Mouse (Mus musculus): ENCODE measurements at regions not wholly inside any gene's neighbourhood (a gene's known extent, or its start where the extent isn't known, plus 50 kb on each side); places are given as distances from the start of the nearest gene placed in this dataset.
A peak's percentile ranks its signal among the peaks of the same experiment; 100 is the strongest.

- no peak for DNase-seq
Measured at GRCm38 (mm10) chr12:10573381-10573780, 182.8 kb downstream of the Rdh14 start.

- DNase-seq: no peak
Measured at GRCm38 (mm10) chr12:10582840-10583614, 192.5 kb downstream of the Rdh14 start.

- no peak for DNase-seq
Measured at GRCm38 (mm10) chr12:10584026-10584425, 193.5 kb downstream of the Rdh14 start.

- DNase-seq: peak; percentile 61
Measured at GRCm38 (mm10) chr12:10589537-10589936, 199.0 kb downstream of the Rdh14 start.

- peak; percentile 69 for DNase-seq
Measured at GRCm38 (mm10) chr12:10597976-10598746, 207.6 kb downstream of the Rdh14 start.

- DNase-seq: no peak
Measured at GRCm38 (mm10) chr12:10600111-10600510, 209.5 kb downstream of the Rdh14 start.

GRCm38 (mm10) chr12:10618319-10618718, 227.7 kb downstream of the Rdh14 start:
- DNase-seq: no peak

GRCm38 (mm10) chr12:10620541-10620940, 230.0 kb downstream of the Rdh14 start:
- DNase-seq: no peak

- DNase-seq: no peak
Measured at GRCm38 (mm10) chr12:10638591-10638990, 248.0 kb downstream of the Rdh14 start.

GRCm38 (mm10) chr12:10654466-10655184, 264.1 kb downstream of the Rdh14 start:
- DNase-seq: no peak

- DNase-seq: no peak
Measured at GRCm38 (mm10) chr12:10655185-10655544, 264.6 kb downstream of the Rdh14 start.

- DNase-seq: no peak
Measured at GRCm38 (mm10) chr12:10658826-10659225, 268.3 kb downstream of the Rdh14 start.

GRCm38 (mm10) chr12:10686747-10687146, 296.2 kb downstream of the Rdh14 start:
- DNase-seq: no peak

Measured in right cerebral cortex, postnatal 14 days (tissue).